Comparison of ENCODE assay signal across 8 mouse cellular contexts in the genomic region with DNA sequence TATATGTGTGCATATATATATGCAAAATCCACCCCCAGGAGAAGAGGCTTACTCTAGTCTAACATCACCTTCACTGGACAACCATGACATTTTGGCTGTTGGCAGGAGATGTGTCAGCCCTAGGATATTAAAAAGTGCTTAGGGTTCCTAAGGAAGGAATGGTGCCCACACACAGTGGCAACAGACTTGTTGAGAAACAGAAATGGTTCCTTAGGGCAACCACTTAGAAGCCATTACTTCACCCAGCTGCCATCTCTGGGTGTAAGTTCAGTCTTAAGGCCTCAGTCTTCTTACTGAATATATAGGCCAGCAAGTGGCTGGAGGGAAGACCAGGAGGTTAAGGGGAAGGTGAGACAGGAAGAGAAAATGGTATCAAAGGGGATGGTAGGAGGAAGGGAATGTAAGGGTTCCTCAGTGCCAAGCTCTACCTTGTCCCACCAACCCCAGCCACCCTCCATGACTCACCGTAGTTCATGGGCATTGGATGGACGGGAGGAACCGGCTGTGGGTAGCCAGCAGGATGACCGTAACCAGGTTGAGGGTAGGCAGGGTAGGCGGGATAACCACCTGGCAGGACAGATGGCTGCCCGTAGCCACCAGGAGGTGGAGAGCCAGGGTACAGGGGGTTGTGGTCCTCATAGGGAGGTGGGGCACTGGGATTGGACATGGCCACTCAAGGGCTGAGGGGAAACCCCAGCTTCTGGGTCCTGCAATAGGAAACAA. TPM values are rescaled to one million over a fixed set of nuclear protein-coding genes. Genes with fewer than 3 reads are reported as not detected.
DNase-seq lines count a peak whose midpoint lies in the region; ATAC-seq lines count a peak whose summit lies in the region.

No protein-coding gene starts in this region.

- 82% methylated on average over 6 of the region's 6 CpGs for WGBS in lung, embryonic 15.5 days
- WGBS in limb, embryonic 10.5 days: 93% methylated on average over 6 of the region's 6 CpGs
- WGBS in stomach, embryonic 14.5 days: 90% methylated on average over 6 of the region's 6 CpGs

- peak overlapping the region; percentile 54 for H3K4me2 ChIP-seq in lung, embryonic 15.5 days
- H3K4me2 ChIP-seq in stomach, embryonic 14.5 days (replicated peaks; ENCODE audit: low read depth, low read length): peak overlapping the region; percentile 33; the same call in 1 of the 2 replicates

- H3K9me3 ChIP-seq in lung, embryonic 15.5 days: no peaks in the 10 kb centered on the region
- no peaks in the 10 kb centered on the region for H3K9me3 ChIP-seq in limb, embryonic 10.5 days (replicated peaks)
- no peaks in the 10 kb centered on the region for H3K9me3 ChIP-seq in stomach, embryonic 14.5 days (ENCODE audit: control insufficient read depth, low read depth, low read length)

- H3K27me3 ChIP-seq in lung, embryonic 15.5 days: no peaks in the 10 kb centered on the region
- no peaks in the 10 kb centered on the region for H3K27me3 ChIP-seq in limb, embryonic 10.5 days (ENCODE audit: low read depth, poor library complexity, severe bottlenecking)
- no peaks in the 10 kb centered on the region for H3K27me3 ChIP-seq in stomach, embryonic 14.5 days (ENCODE audit: control insufficient read depth, insufficient read depth, low read length)

- peak; percentile 52 for DNase-seq in adrenal gland, adult 2 months
- no peak for DNase-seq in adrenal gland, adult 8-10 months
- DNase-seq in lung, adult 18-20 months: no peak
- no peak for DNase-seq in limb, embryonic 10.5 days (ENCODE audit: low spot score)
- no peak for DNase-seq in Muller cell, postnatal 12 days (ENCODE audit: inconsistent ontology term)
- DNase-seq in gastrocnemius, postnatal 14 days: no peak

- H3K4me1 ChIP-seq in lung, embryonic 15.5 days: peaks cover 83% of the 10 kb centered on the region
- H3K4me1 ChIP-seq in limb, embryonic 10.5 days: peaks cover 30% of the 10 kb centered on the region
- peaks cover 60% of the 10 kb centered on the region for H3K4me1 ChIP-seq in stomach, embryonic 14.5 days (ENCODE audit: control insufficient read depth, insufficient read depth, low read length)

- H3K4me3 ChIP-seq in lung, embryonic 15.5 days: no peak overlapping the region
- H3K4me3 ChIP-seq in limb, embryonic 10.5 days: peak overlapping the region; percentile 32; the same call in 1 of the 2 replicates
- H3K4me3 ChIP-seq in stomach, embryonic 14.5 days (ENCODE audit: low read depth, low read length): no peak overlapping the region

- peaks cover 33% of the 10 kb centered on the region for H3K36me3 ChIP-seq in lung, embryonic 15.5 days
- peaks cover 45% of the 10 kb centered on the region for H3K36me3 ChIP-seq in limb, embryonic 10.5 days
- peaks cover 31% of the 10 kb centered on the region for H3K36me3 ChIP-seq in stomach, embryonic 14.5 days (ENCODE audit: control insufficient read depth, insufficient read depth, low read length)

- ATAC-seq in lung, embryonic 15.5 days (ENCODE audit: borderline replicate concordance, extremely low read depth, low FRiP score, low TSS enrichment): no peak
- no peak for ATAC-seq in stomach, embryonic 14.5 days (ENCODE audit: insufficient number of reproducible peaks, insufficient read depth, low FRiP score, low read depth)

- H3K27ac ChIP-seq in lung, embryonic 15.5 days: peak overlapping the region; percentile 98
- H3K27ac ChIP-seq in limb, embryonic 10.5 days: peak overlapping the region; percentile 81
- H3K27ac ChIP-seq in stomach, embryonic 14.5 days (ENCODE audit: low read length): peak overlapping the region; percentile 98

- intact Hi-C loops in gastrocnemius, postnatal 14 days (cut with DNase I; ENCODE audit: low total_unique reads): no loop called here

- peak overlapping the region; percentile 20; the same call in 1 of the 2 replicates for H3K9ac ChIP-seq in lung, embryonic 15.5 days
- no peak overlapping the region for H3K9ac ChIP-seq in stomach, embryonic 14.5 days (replicated peaks; ENCODE audit: low read depth, low read length)

RNA-seq across cellular contexts. Expression of a gene that starts 10.2 kb away (rescaled TPM):
- 10 to 100 TPM; 61.1 to 85.1 TPM for total RNA-seq in adrenal gland, adult 2 months (2021)
- 92.9 and 106 TPM in 2 replicates for polyA plus RNA-seq in adrenal gland, adult 2 months (2012; rRNA removed)
- total RNA-seq in adrenal gland, adult 8-10 months (2022): 10 to 100 TPM; 68.1 to 76.1 (median 74.6) TPM
- polyA plus RNA-seq in lung, embryonic 15.5 days (2015; fragmentation: Nextera tagmentation; extraction: Ambion mirVana): 103 and 106 TPM in 2 replicates
- polyA plus RNA-seq in limb, embryonic 10.5 days (2016; fragmentation: Nextera tagmentation; extraction: Ambion mirVana): 113 and 121 TPM in 2 replicates
- polyA plus RNA-seq in stomach, embryonic 14.5 days (2014; fragmentation: Nextera tagmentation; extraction: Ambion mirVana): 122 and 132 TPM in 2 replicates
- total RNA-seq in gastrocnemius, postnatal 14 days (2021): 10 to 100 TPM; 59.8 to 72.1 TPM

RNA-seq across cellular contexts. Expression of a gene that starts 10.4 kb away (rescaled TPM):
- 100 to 1,000 TPM; 144 to 177 TPM for total RNA-seq in adrenal gland, adult 2 months (2021)
- 180 and 188 TPM in 2 replicates for polyA plus RNA-seq in adrenal gland, adult 2 months (2012; rRNA removed)
- 100 to 1,000 TPM; 174 to 226 (median 192) TPM for total RNA-seq in adrenal gland, adult 8-10 months (2022)
- polyA plus RNA-seq in lung, embryonic 15.5 days (2015; fragmentation: Nextera tagmentation; extraction: Ambion mirVana): 248 and 261 TPM in 2 replicates
- 263 and 272 TPM in 2 replicates for polyA plus RNA-seq in limb, embryonic 10.5 days (2016; fragmentation: Nextera tagmentation; extraction: Ambion mirVana)
- 240 and 261 TPM in 2 replicates for polyA plus RNA-seq in stomach, embryonic 14.5 days (2014; fragmentation: Nextera tagmentation; extraction: Ambion mirVana)
- total RNA-seq in gastrocnemius, postnatal 14 days (2021): 10 to 100 TPM; 76.7 to 77.5 TPM

RNA-seq across cellular contexts. Expression of a gene that starts 10.5 kb away (rescaled TPM):
- total RNA-seq in adrenal gland, adult 2 months (2021): 100 to 1,000 TPM in 1 of 2 experiments, 10 to 100 TPM in 1; 98.3 to 115 TPM
- 834 and 852 TPM in 2 replicates for polyA plus RNA-seq in adrenal gland, adult 2 months (2012; rRNA removed)
- total RNA-seq in adrenal gland, adult 8-10 months (2022): 100 to 1,000 TPM; 123 to 136 (median 131) TPM
- polyA plus RNA-seq in lung, embryonic 15.5 days (2015; fragmentation: Nextera tagmentation; extraction: Ambion mirVana): 38.0 and 44.4 TPM in 2 replicates
- 10.7 and 12.0 TPM in 2 replicates for polyA plus RNA-seq in limb, embryonic 10.5 days (2016; fragmentation: Nextera tagmentation; extraction: Ambion mirVana)
- 50.1 and 53.9 TPM in 2 replicates for polyA plus RNA-seq in stomach, embryonic 14.5 days (2014; fragmentation: Nextera tagmentation; extraction: Ambion mirVana)
- 10 to 100 TPM; 32.4 to 39.8 TPM for total RNA-seq in gastrocnemius, postnatal 14 days (2021)

RNA-seq across cellular contexts. Expression of a gene that starts 16.5 kb away (rescaled TPM):
- total RNA-seq in adrenal gland, adult 2 months (2021): not detected
- 0.43 TPM in 1 of 2 replicates, not detected in the other for polyA plus RNA-seq in adrenal gland, adult 2 months (2012; rRNA removed)
- not detected for total RNA-seq in adrenal gland, adult 8-10 months (2022)
- polyA plus RNA-seq in lung, embryonic 15.5 days (2015; fragmentation: Nextera tagmentation; extraction: Ambion mirVana): 0.19 TPM in 1 of 2 replicates, not detected in the other
- polyA plus RNA-seq in limb, embryonic 10.5 days (2016; fragmentation: Nextera tagmentation; extraction: Ambion mirVana): 0.26 TPM in 1 of 2 replicates, not detected in the other
- polyA plus RNA-seq in stomach, embryonic 14.5 days (2014; fragmentation: Nextera tagmentation; extraction: Ambion mirVana): 3.5 and 4.1 TPM in 2 replicates
- not detected for total RNA-seq in gastrocnemius, postnatal 14 days (2021)

RNA-seq across cellular contexts. Expression of a gene that starts 59.0 kb away (rescaled TPM):
- total RNA-seq in adrenal gland, adult 2 months (2021): 100 to 1,000 TPM; 180 to 191 TPM
- polyA plus RNA-seq in adrenal gland, adult 2 months (2012; rRNA removed): 108 and 124 TPM in 2 replicates
- 100 to 1,000 TPM; 171 to 184 (median 181) TPM for total RNA-seq in adrenal gland, adult 8-10 months (2022)
- polyA plus RNA-seq in lung, embryonic 15.5 days (2015; fragmentation: Nextera tagmentation; extraction: Ambion mirVana): 429 and 448 TPM in 2 replicates
- polyA plus RNA-seq in limb, embryonic 10.5 days (2016; fragmentation: Nextera tagmentation; extraction: Ambion mirVana): 355 and 369 TPM in 2 replicates
- polyA plus RNA-seq in stomach, embryonic 14.5 days (2014; fragmentation: Nextera tagmentation; extraction: Ambion mirVana): 406 and 429 TPM in 2 replicates
- total RNA-seq in gastrocnemius, postnatal 14 days (2021): 10 to 100 TPM; 75.2 to 85.6 TPM

Comparison
In these comparisons a context has a peak if more than half of its experiments do, and no peak if none do; other contexts are left out.
1. RNA of a gene that starts 10.5 kb away (polyA plus RNA-seq): 834 to 852 TPM in adrenal gland, adult 2 months; 50.1 to 53.9 TPM in stomach, embryonic 14.5 days, 38.0 to 44.4 TPM in lung, embryonic 15.5 days and 10.7 to 12.0 TPM in limb, embryonic 10.5 days; every median in the first group is over 10 times any median in the second.
2. Peak in every context shown above with its lines, with median percentiles within 50 percentile points of each other: H3K27ac ChIP-seq.